In the genomic region with DNA sequence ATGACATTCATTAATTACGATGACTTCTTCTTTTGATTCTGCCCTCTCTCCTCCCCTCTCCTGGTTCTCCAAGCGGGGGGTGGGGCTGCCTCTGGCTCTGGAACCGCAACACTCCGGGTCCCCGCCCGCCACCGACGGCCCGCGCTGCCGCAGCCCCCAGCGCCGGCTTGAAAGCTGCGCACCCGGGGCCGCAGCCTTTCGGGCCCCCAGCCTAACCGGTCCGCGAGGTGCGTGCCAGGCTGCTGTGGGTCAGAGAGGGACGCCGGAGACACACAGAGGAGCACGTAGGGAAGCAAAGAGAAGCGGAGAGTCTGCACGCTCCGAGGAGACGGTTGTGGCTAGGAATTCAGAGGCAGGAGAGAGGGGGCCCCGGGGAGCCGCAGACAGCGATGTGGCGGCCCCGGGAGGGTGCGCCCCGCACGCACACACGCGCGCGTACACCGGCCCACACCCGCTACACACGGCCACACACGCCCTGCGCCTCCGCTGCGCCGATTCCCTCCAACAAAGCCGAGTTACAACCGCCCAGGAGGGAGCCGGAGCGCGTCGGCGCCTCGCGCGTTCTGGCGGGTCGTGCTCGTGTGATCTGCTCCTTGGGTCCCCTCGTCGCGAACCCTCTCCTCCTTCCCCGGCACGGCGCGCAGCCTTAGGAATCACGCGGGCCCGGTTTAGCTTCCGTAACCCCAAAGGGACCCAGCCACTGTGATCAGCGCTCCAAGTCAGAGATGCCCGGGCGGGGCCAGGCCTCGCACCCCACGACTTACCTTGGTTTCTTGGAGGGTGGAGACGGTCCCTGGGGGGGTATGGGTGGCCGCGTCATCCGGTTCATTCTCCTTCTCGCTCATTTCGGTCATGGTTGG, we compare ENCODE assay signal across 9 mouse cellular contexts. TPM values are rescaled to one million over a fixed set of nuclear protein-coding genes. Genes with fewer than 3 reads are reported as not detected.
DNase-seq lines count a peak whose midpoint lies in the region; ATAC-seq lines count a peak whose summit lies in the region.
"Had no signal": no experiment of that assay in that cellular context is flagged by ENCODE, and none has a peak within 500 bp of the region (broad histone marks: within the 10 kb centered on the region; RNA-seq: fewer than 3 reads in every experiment).

No protein-coding gene starts in this region.

- DNase-seq in cerebellum, adult 8-10 months: peak; percentile 39
- DNase-seq in right cerebral cortex, postnatal 25 days: peak; percentile 61
- no peak for DNase-seq in right cerebral cortex, adult 2 months (ENCODE audit: low spot score in 2 of 2)
- DNase-seq in hindbrain, embryonic 14.5 days (ENCODE audit: low spot score): peak; percentile 54
- peak; percentile 65 to 76 for DNase-seq in spleen, postnatal 4 days (ENCODE audit: low spot score in 2 of 2)
- no peak for DNase-seq in frontal cortex, postnatal 14 days (ENCODE audit: low spot score in 2 of 2)

- no peak for ATAC-seq in cerebellum, adult (ENCODE audit: insufficient number of reproducible peaks, low FRiP score, low TSS enrichment)
- ATAC-seq in hindbrain, embryonic 14.5 days (ENCODE audit: low FRiP score): peak; percentile 43; the same call in 1 of the 2 replicates

- no peaks in the 10 kb centered on the region for H3K9me3 ChIP-seq in hindbrain, embryonic 14.5 days (ENCODE audit: control insufficient read depth, low read length)

- H3K9ac ChIP-seq in hindbrain, embryonic 14.5 days: peak overlapping the region; percentile 63

- peak overlapping the region; percentile 49 for H3K4me3 ChIP-seq in hindbrain, embryonic 14.5 days (replicated peaks; ENCODE audit: low read length)
- peak overlapping the region; percentile 27 for H3K4me3 ChIP-seq in macrophage (ENCODE audit: inconsistent target)

- peaks cover 35% of the 10 kb centered on the region for H3K27me3 ChIP-seq in hindbrain, embryonic 14.5 days (ENCODE audit: control insufficient read depth, insufficient read depth, low read length)

- H3K79me2 ChIP-seq in macrophage (ENCODE audit: inconsistent target): no peaks in the 10 kb centered on the region

- H3K36me3 ChIP-seq in hindbrain, embryonic 14.5 days (replicated peaks; ENCODE audit: control insufficient read depth, insufficient read depth): no peaks in the 10 kb centered on the region
- H3K36me3 ChIP-seq in macrophage (ENCODE audit: inconsistent target): no peaks in the 10 kb centered on the region
- H3K36me3 ChIP-seq: G1E had no signal

- peaks cover 3% of the 10 kb centered on the region; the same call in 1 of the 2 replicates for H3K4me1 ChIP-seq in hindbrain, embryonic 14.5 days (replicated peaks; ENCODE audit: control insufficient read depth, insufficient read depth, low read length)

- peak overlapping the region; percentile 51; the same call in 1 of the 2 replicates for H3K27ac ChIP-seq in hindbrain, embryonic 14.5 days
- 0 out of 2 replicates have a peak overlapping the region, but pooled peaks have one; percentile 15 for H3K27ac ChIP-seq in macrophage

- peak overlapping the region; percentile 62 for H3K4me2 ChIP-seq in hindbrain, embryonic 14.5 days (replicated peaks)

- under 1% methylated on average over 81 of the region's 83 CpGs for WGBS in hindbrain, embryonic 14.5 days
- WGBS in macrophage (ENCODE audit: missing documents): 2% methylated on average over 83 of the region's 83 CpGs

RNA-seq across cellular contexts. Expression of a gene that starts 0.9 kb away (rescaled TPM):
- polyA plus RNA-seq in hindbrain, embryonic 14.5 days (2014; fragmentation: Nextera tagmentation; extraction: Ambion mirVana): 6.7 and 7.3 TPM in 2 replicates
- total RNA-seq in macrophage (2018; cell fraction: chromatin; rRNA removed): 1 to 10 TPM in 15 of 26 experiments, under 1 TPM in 8, not detected in 3; 0.22 to 9.7 (median 3.6) TPM
- total RNA-seq in macrophage (2018; cell fraction: cytosol; rRNA removed): 10 to 100 TPM in 8 of 26 experiments, 1 to 10 TPM in 6, under 1 TPM in 12; 0.33 to 13.7 (median 3.8) TPM
- 10 to 100 TPM in 4 of 26 experiments, 1 to 10 TPM in 10, under 1 TPM in 11, not detected in 1; 0.26 to 13.5 (median 3.5) TPM for total RNA-seq in macrophage (2018; cell fraction: nucleus; rRNA removed)
- 3.4 to 15.5 TPM (median 9.6 TPM) in 3 replicates for polyA plus RNA-seq in macrophage (2018)
- polyA plus RNA-seq: G1E had no signal

RNA-seq across cellular contexts. Expression of a gene that starts 25.8 kb away (rescaled TPM):
- 614 and 694 TPM in 2 replicates for polyA plus RNA-seq in hindbrain, embryonic 14.5 days (2014; fragmentation: Nextera tagmentation; extraction: Ambion mirVana)
- total RNA-seq in macrophage (2018; cell fraction: chromatin; rRNA removed): 100 to 1,000 TPM in 7 of 26 experiments, 10 to 100 TPM in 19; 45.2 to 275 (median 88.9) TPM
- 1,000 to 10,000 TPM; 1,148 to 2,667 (median 1,510) TPM for total RNA-seq in macrophage (2018; cell fraction: cytosol; rRNA removed)
- 100 to 1,000 TPM; 164 to 346 (median 261) TPM for total RNA-seq in macrophage (2018; cell fraction: nucleus; rRNA removed)
- polyA plus RNA-seq in macrophage (2018): 1,810 to 2,012 TPM (median 1,833 TPM) in 3 replicates

RNA-seq across cellular contexts. Expression of a gene that starts 29.5 kb away (rescaled TPM):
- 40.0 and 40.3 TPM in 2 replicates for polyA plus RNA-seq in hindbrain, embryonic 14.5 days (2014; fragmentation: Nextera tagmentation; extraction: Ambion mirVana)
- total RNA-seq in macrophage (2018; cell fraction: chromatin; rRNA removed): 10 to 100 TPM in 25 of 26 experiments, 1 to 10 TPM in 1; 7.5 to 54.0 (median 29.1) TPM
- 1 to 10 TPM in 25 of 26 experiments, under 1 TPM in 1; 0.98 to 6.2 (median 3.1) TPM for total RNA-seq in macrophage (2018; cell fraction: cytosol; rRNA removed)
- total RNA-seq in macrophage (2018; cell fraction: nucleus; rRNA removed): 10 to 100 TPM in 25 of 26 experiments, 1 to 10 TPM in 1; 5.0 to 35.3 (median 19.2) TPM
- polyA plus RNA-seq in macrophage (2018): 0.52 to 3.0 TPM (median 1.7 TPM) in 3 replicates

RNA-seq across cellular contexts. Expression of a gene that starts 56.4 kb away (rescaled TPM):
- 6.5 and 11.0 TPM in 2 replicates for polyA plus RNA-seq in hindbrain, embryonic 14.5 days (2014; fragmentation: Nextera tagmentation; extraction: Ambion mirVana)
- 1,000 to 10,000 TPM in 2 of 26 experiments, 100 to 1,000 TPM in 20, 10 to 100 TPM in 4; 31.1 to 1,259 (median 293) TPM for total RNA-seq in macrophage (2018; cell fraction: chromatin; rRNA removed)
- total RNA-seq in macrophage (2018; cell fraction: cytosol; rRNA removed): 100 to 1,000 TPM in 11 of 26 experiments, 10 to 100 TPM in 15; 31.4 to 249 (median 89.3) TPM
- total RNA-seq in macrophage (2018; cell fraction: nucleus; rRNA removed): 1,000 to 10,000 TPM in 4 of 26 experiments, 100 to 1,000 TPM in 18, 10 to 100 TPM in 4; 16.7 to 1,412 (median 497) TPM
- polyA plus RNA-seq in macrophage (2018): 5.0 to 99.1 TPM (median 38.4 TPM) in 3 replicates
- polyA plus RNA-seq: G1E had no signal

Comparison
In these comparisons a context has a peak if more than half of its experiments do, and no peak if none do; other contexts are left out.
1. DNase-seq: peak in cerebellum, adult 8-10 months (single experiment), right cerebral cortex, postnatal 25 days (single experiment), hindbrain, embryonic 14.5 days (single experiment) and spleen, postnatal 4 days (2 of 2); none in right cerebral cortex, adult 2 months (0 of 2) and frontal cortex, postnatal 14 days (0 of 2).
2. RNA of a gene that starts 29.5 kb away (polyA plus RNA-seq): 40.0 to 40.3 TPM in hindbrain, embryonic 14.5 days; 0.52 to 3.0 TPM in macrophage; every median in the first group is over 10 times any median in the second.